Mouse (Mus musculus) C2C12 (cell line): ENCODE measurements around the gene Lmtk3.

ENCODE experiments used
- CTCF ChIP-seq: IDR thresholded peaks from one replicate; pipeline ENCODE4 v1.5.1; 2011; ENCODE audit not compliant: control insufficient read depth, insufficient read depth, insufficient read length
- FOSL1 ChIP-seq: IDR thresholded peaks from one replicate; pipeline ENCODE4 v1.8.0; 2011; ENCODE audit warnings: mild to moderate bottlenecking, low read length; ENCODE audit not compliant: poor library complexity, insufficient read depth, severe bottlenecking
- MAX ChIP-seq: IDR thresholded peaks from one replicate; pipeline ENCODE4 v1.6.1; 2011; ENCODE audit warnings: mild to moderate bottlenecking, control low read depth
- MYOD1 ChIP-seq: IDR thresholded peaks from one replicate; pipeline ENCODE4 v1.6.1; 2011; ENCODE audit warnings: low read depth; ENCODE audit not compliant: control insufficient read depth, insufficient read length
- USF1 ChIP-seq: IDR thresholded peaks from one replicate; pipeline ENCODE4 v1.6.1; 2011; ENCODE audit warnings: low read depth, mild to moderate bottlenecking, control low read depth, moderate library complexity

GRCm38 (mm10) chr7:45748110-45748509, 35.4 kb upstream of the Lmtk3 start:
- TF ChIP-seq CTCF: no peak
- TF ChIP-seq FOSL1: no peak
- TF ChIP-seq MAX: no peak
- no peak for TF ChIP-seq USF1
- TF ChIP-seq MYOD1: no peak
